Comparison of ENCODE assay signal across 15 mouse cellular contexts in genomic region chr10:120810832-120811571, GRCm38 (mm10).
DNase-seq lines count a peak whose midpoint lies in the region; ATAC-seq lines count a peak whose summit lies in the region.
"Had no signal": no experiment of that assay in that cellular context is flagged by ENCODE, and none has a peak within 500 bp of the region (broad histone marks: within the 10 kb centered on the region; RNA-seq: fewer than 3 reads in every experiment).

No protein-coding gene starts in this region.

- H3K4me3 ChIP-seq in liver, embryonic 11.5 days (ENCODE audit: low read depth, low read length), result no peak overlapping the region
- no peak overlapping the region for H3K4me3 ChIP-seq in forebrain, embryonic 12.5 days (replicated peaks)
- H3K4me3 ChIP-seq in limb, embryonic 13.5 days, result no peak overlapping the region
- H3K4me3 ChIP-seq: embryonic facial prominence, embryonic 15.5 days; myocyte had no signal

- H3K4me1 ChIP-seq in liver, embryonic 11.5 days (replicated peaks; ENCODE audit: control insufficient read depth, insufficient read depth, low read length), result peaks cover 16% of the 10 kb centered on the region
- H3K4me1 ChIP-seq in forebrain, embryonic 12.5 days, result peaks cover 20% of the 10 kb centered on the region
- peaks cover 40% of the 10 kb centered on the region for H3K4me1 ChIP-seq in limb, embryonic 13.5 days

- 56% methylated on average over 4 of the region's 4 CpGs for WGBS in liver, embryonic 11.5 days
- 72% methylated on average over 4 of the region's 4 CpGs for whole genome bisulfite sequencing in forebrain, embryonic 12.5 days
- 60% methylated on average over 4 of the region's 4 CpGs for WGBS in limb, embryonic 13.5 days

- no peaks in the 10 kb centered on the region for H3K27me3 ChIP-seq in liver, embryonic 11.5 days (replicated peaks; ENCODE audit: control insufficient read depth, insufficient read depth, low read length)
- no peaks in the 10 kb centered on the region for H3K27me3 ChIP-seq in forebrain, embryonic 12.5 days
- no peaks in the 10 kb centered on the region for H3K27me3 ChIP-seq in limb, embryonic 13.5 days
- H3K27me3 ChIP-seq: embryonic facial prominence, embryonic 15.5 days had no signal

- peak overlapping the region; percentile 75; the same call in 1 of the 2 replicates for H3K27ac ChIP-seq in liver, embryonic 11.5 days (ENCODE audit: low read depth, low read length)
- peak overlapping the region; percentile 68 for H3K27ac ChIP-seq in forebrain, embryonic 12.5 days
- H3K27ac ChIP-seq in limb, embryonic 13.5 days, result peak overlapping the region; percentile 39; the same call in 1 of the 2 replicates
- H3K27ac ChIP-seq: embryonic facial prominence, embryonic 15.5 days; liver, embryonic 14.5 days had no signal

- no peaks in the 10 kb centered on the region for H3K9me3 ChIP-seq in liver, embryonic 11.5 days (ENCODE audit: control insufficient read depth, low read length)
- no peaks in the 10 kb centered on the region for H3K9me3 ChIP-seq in forebrain, embryonic 12.5 days
- H3K9me3 ChIP-seq in limb, embryonic 13.5 days, result no peaks in the 10 kb centered on the region
- H3K9me3 ChIP-seq: embryonic facial prominence, embryonic 15.5 days had no signal

- no peaks in the 10 kb centered on the region for H3K36me3 ChIP-seq in liver, embryonic 11.5 days (ENCODE audit: control insufficient read depth, insufficient read depth, low read length)
- no peaks in the 10 kb centered on the region for H3K36me3 ChIP-seq in forebrain, embryonic 12.5 days (replicated peaks)
- H3K36me3 ChIP-seq in limb, embryonic 13.5 days, result no peaks in the 10 kb centered on the region
- H3K36me3 ChIP-seq: embryonic facial prominence, embryonic 15.5 days had no signal

- DNase-seq in heart, adult 11 months, result peak; percentile 52
- DNase-seq in heart, postnatal 25 days (ENCODE audit: low spot score), result no peak
- no peak for DNase-seq in liver, embryonic 11.5 days (ENCODE audit: low spot score)
- no peak for DNase-seq in liver
- DNase-seq in gastrocnemius, postnatal 4 days (ENCODE audit: low spot score in 2 of 2), result no peak
- DNase-seq: cerebellum, adult 8-10 months; kidney, postnatal 10 days; spleen, adult 18-20 months; thymus, postnatal 36 days had no signal

- no peak overlapping the region for H3K4me2 ChIP-seq in liver, embryonic 11.5 days
- no peak overlapping the region for H3K4me2 ChIP-seq in forebrain, embryonic 12.5 days
- no peak overlapping the region for H3K4me2 ChIP-seq in limb, embryonic 13.5 days (replicated peaks)
- H3K4me2 ChIP-seq: embryonic facial prominence, embryonic 15.5 days had no signal

- no peak for ATAC-seq in liver, embryonic 11.5 days (replicated peaks; ENCODE audit: low FRiP score)
- ATAC-seq in forebrain, embryonic 12.5 days (ENCODE audit: low FRiP score), result no peak
- ATAC-seq in limb, embryonic 13.5 days (ENCODE audit: low FRiP score, low read depth), result no peak
- ATAC-seq in activated CD4-positive, CD25-positive, alpha-beta regulatory T cell, adult 4 months, result no peak

- H3K9ac ChIP-seq in liver, embryonic 11.5 days (ENCODE audit: low read depth, low read length), result no peak overlapping the region
- H3K9ac ChIP-seq in forebrain, embryonic 12.5 days, result no peak overlapping the region
- H3K9ac ChIP-seq in limb, embryonic 13.5 days, result no peak overlapping the region
- H3K9ac ChIP-seq: embryonic facial prominence, embryonic 15.5 days; liver, embryonic 14.5 days had no signal

- intact Hi-C loops in heart, postnatal 25 days (cut with DNase I), result no loop called here
